Mouse (Mus musculus) intestine, embryonic 14.5 days (tissue): ENCODE measurements at regions not wholly inside any gene's neighbourhood (a gene's known extent, or its start where the extent isn't known, plus 50 kb on each side); places are given as distances from the start of the nearest gene placed in this dataset.

ENCODE experiments used
- ATAC-seq: fragments of 200-750 bp; cut with Nextera tagmentation; replicated peaks from 2 replicates; pipeline ENCODE4 v1.8.0; 2017; ENCODE audit warnings: low read depth, moderate number of reproducible peaks, moderate TSS enrichment, moderate library complexity; ENCODE audit not compliant: low FRiP score, low TSS enrichment
- DNase-seq: peaks from one replicate; pipeline ENCODE4 v3.0.0-alpha.2; 2018; ENCODE audit warnings: low spot score
- H3K27ac ChIP-seq: fragments of 300-500 bp; sonication (generic); 2 replicates; pipeline ENCODE4 v1.5.1; 2014; ENCODE audit warnings: low read depth, mild to moderate bottlenecking, control low read depth
- H3K27me3 ChIP-seq: fragments of 300-500 bp; sonication (generic); replicated peaks from 2 replicates; pipeline ENCODE4 v1.6.1; 2014; ENCODE audit warnings: low read length, control low read depth; ENCODE audit not compliant: control insufficient read depth, insufficient read depth
- H3K36me3 ChIP-seq: fragments of 300-500 bp; sonication (generic); 2 replicates; pipeline ENCODE4 v1.6.1; 2014; ENCODE audit warnings: low read length, control low read depth; ENCODE audit not compliant: control insufficient read depth, insufficient read depth
- H3K4me1 ChIP-seq: fragments of 300-500 bp; sonication (generic); replicated peaks from 2 replicates; pipeline ENCODE4 v1.6.1; 2014; ENCODE audit warnings: low read length, control low read depth, mixed read lengths; ENCODE audit not compliant: control insufficient read depth, insufficient read depth
- H3K4me2 ChIP-seq: fragments of 300-500 bp; sonication (generic); 2 replicates; pipeline ENCODE4 v1.6.1; 2014; ENCODE audit warnings: low read length
- H3K4me3 ChIP-seq: fragments of 300-500 bp; sonication (generic); 2 replicates; pipeline ENCODE4 v1.5.1; 2014; ENCODE audit warnings: low read depth, low read length, control low read depth, mixed read lengths
- H3K9ac ChIP-seq: fragments of 300-500 bp; sonication (generic); 2 replicates; pipeline ENCODE4 v1.6.1; 2014; ENCODE audit warnings: mild to moderate bottlenecking, low read length
- H3K9me3 ChIP-seq: fragments of 300-500 bp; sonication (generic); 2 replicates; pipeline ENCODE4 v1.6.1; 2016; ENCODE audit warnings: low read length, control low read depth; ENCODE audit not compliant: control insufficient read depth
- WGBS: fragments of 180-500 bp; shearing (Covaris S2); extraction: QIAGEN DNeasy Blood & Tissue Kit; methylation state at CpG from one replicate; pipeline ENCODE4 v1.1.7; 2014; 5-methylcytosine and 5-hydroxymethylcytosine counted together

GRCm38 (mm10) chr6:98872334-98872733, 529.8 kb upstream of the Gm765 start:
- Histone ChIP-seq H3K9me3 (no peaks in the 10 kb centered on the region), H3K27me3 (no peaks in the 10 kb centered on the region), H3K36me3 (no peaks in the 10 kb centered on the region), H3K4me1 (peaks cover 10% of the 10 kb centered on the region; the same call in 1 of the 2 replicates), H3K27ac (no peak overlapping the region), H3K9ac (no peak overlapping the region), H3K4me2 (no peak overlapping the region), H3K4me3 (no peak overlapping the region)
- 44% methylated on average over 3 of the region's 3 CpGs for WGBS
- DNase-seq = no peak
- no peak for ATAC-seq

DNA sequence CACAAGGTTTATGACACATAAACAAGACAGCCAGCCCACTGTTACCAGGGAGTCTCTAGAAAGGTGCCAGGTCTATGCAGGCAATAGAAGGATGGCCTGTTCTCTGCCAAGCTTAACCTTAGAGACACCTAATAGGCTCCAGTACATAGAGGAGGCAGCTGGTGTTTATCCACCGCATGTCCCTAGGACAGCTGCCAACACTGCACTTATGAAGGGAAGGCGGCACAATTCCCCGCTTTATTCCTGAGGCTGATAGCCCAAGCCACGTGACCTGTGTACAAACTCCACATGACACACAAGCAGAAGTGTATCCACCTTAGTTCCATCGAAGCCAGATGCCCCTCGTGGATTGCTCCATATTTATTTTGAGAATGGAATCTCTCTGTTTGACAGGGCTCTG, 527.2 kb upstream of the Gm765 start:
- Histone ChIP-seq H3K4me2 (no peak overlapping the region), H3K27ac (no peak overlapping the region), H3K27me3 (no peaks in the 10 kb centered on the region), H3K9me3 (no peaks in the 10 kb centered on the region), H3K4me1 (peaks cover 10% of the 10 kb centered on the region; the same call in 1 of the 2 replicates), H3K4me3 (no peak overlapping the region), H3K9ac (no peak overlapping the region), H3K36me3 (no peaks in the 10 kb centered on the region)
- ATAC-seq = no peak
- WGBS = 77% methylated on average over 6 of the region's 6 CpGs
- DNase-seq = no peak

DNA sequence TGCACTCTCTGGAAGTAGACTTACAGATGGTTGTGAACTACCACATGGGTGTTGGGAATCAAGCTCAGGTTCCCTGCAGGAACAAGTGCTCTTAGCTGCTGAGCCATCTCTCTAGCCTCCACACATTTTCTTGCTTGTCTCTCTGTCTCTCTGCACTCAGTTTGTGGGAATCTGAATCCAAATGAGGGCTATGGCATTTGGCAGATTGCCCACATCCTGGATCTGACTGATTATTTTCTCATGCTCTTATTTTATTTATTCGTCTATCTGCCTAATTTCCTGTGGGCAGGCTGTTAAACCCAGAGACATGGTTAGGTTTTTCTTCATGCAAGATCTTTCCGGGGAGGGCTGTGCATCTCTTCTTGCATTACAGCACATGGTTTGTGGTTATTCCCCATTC, 521.8 kb upstream of the Gm765 start:
- DNase-seq (no peak), ATAC-seq (no peak)
- H3K4me2 ChIP-seq = no peak overlapping the region
- H3K4me1 ChIP-seq = no peaks in the 10 kb centered on the region
- no peak overlapping the region for H3K9ac ChIP-seq
- H3K9me3 ChIP-seq = no peaks in the 10 kb centered on the region
- no peak overlapping the region for H3K4me3 ChIP-seq
- no peaks in the 10 kb centered on the region for H3K27me3 ChIP-seq
- 62% methylated on average over 2 of the region's 2 CpGs for WGBS
- H3K27ac ChIP-seq = no peak overlapping the region
- no peaks in the 10 kb centered on the region for H3K36me3 ChIP-seq

GRCm38 (mm10) chr6:98855958-98856357, 513.4 kb upstream of the Gm765 start:
- no peak for DNase-seq
- H3K4me1 ChIP-seq = no peaks in the 10 kb centered on the region
- no peak for ATAC-seq
- no peak overlapping the region for H3K4me2 ChIP-seq
- H3K4me3 ChIP-seq = no peak overlapping the region
- H3K36me3 ChIP-seq = no peaks in the 10 kb centered on the region
- H3K27ac ChIP-seq = no peak overlapping the region
- WGBS = 90% methylated on average over 1 of the region's 1 CpGs
- no peak overlapping the region for H3K9ac ChIP-seq
- no peaks in the 10 kb centered on the region for H3K9me3 ChIP-seq
- H3K27me3 ChIP-seq = no peaks in the 10 kb centered on the region

DNA sequence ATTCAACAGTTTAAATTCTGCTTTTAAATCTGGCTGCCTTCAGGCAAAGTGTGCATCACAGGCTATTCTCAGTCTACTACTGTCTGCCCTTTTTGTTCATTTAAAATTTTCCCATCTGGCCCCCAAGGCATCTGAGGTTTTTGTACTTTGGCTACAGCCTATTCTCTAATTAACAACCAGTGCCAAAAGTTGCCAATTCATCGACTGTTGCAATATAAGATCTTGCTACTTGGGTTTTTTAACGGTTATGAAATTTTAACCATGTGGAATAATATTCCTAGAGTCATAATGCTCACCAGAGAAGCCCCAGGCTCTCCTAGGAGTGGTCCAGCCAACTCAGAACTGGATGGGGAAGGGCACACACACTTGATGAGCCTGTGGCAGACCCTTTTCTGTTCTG, 508.4 kb upstream of the Gm765 start:
- no peak for DNase-seq
- ATAC-seq = no peak
- H3K9ac ChIP-seq = no peak overlapping the region
- H3K9me3 ChIP-seq = no peaks in the 10 kb centered on the region
- no peak overlapping the region for H3K4me2 ChIP-seq
- H3K4me3 ChIP-seq = no peak overlapping the region
- no peaks in the 10 kb centered on the region for H3K27me3 ChIP-seq
- WGBS = 97% methylated on average over 2 of the region's 2 CpGs
- no peak overlapping the region for H3K27ac ChIP-seq
- no peaks in the 10 kb centered on the region for H3K36me3 ChIP-seq
- no peaks in the 10 kb centered on the region; the same call in 1 of the 2 replicates for H3K4me1 ChIP-seq

GRCm38 (mm10) chr6:98848835-98849234, 506.3 kb upstream of the Gm765 start:
- Histone ChIP-seq H3K9me3 (no peaks in the 10 kb centered on the region), H3K9ac (no peak overlapping the region), H3K4me1 (peaks cover 2% of the 10 kb centered on the region; the same call in 1 of the 2 replicates), H3K36me3 (no peaks in the 10 kb centered on the region), H3K4me3 (no peak overlapping the region), H3K4me2 (no peak overlapping the region), H3K27me3 (no peaks in the 10 kb centered on the region), H3K27ac (no peak overlapping the region)
- no peak for ATAC-seq
- DNase-seq = no peak
- 76% methylated on average over 1 of the region's 1 CpGs for WGBS

DNA sequence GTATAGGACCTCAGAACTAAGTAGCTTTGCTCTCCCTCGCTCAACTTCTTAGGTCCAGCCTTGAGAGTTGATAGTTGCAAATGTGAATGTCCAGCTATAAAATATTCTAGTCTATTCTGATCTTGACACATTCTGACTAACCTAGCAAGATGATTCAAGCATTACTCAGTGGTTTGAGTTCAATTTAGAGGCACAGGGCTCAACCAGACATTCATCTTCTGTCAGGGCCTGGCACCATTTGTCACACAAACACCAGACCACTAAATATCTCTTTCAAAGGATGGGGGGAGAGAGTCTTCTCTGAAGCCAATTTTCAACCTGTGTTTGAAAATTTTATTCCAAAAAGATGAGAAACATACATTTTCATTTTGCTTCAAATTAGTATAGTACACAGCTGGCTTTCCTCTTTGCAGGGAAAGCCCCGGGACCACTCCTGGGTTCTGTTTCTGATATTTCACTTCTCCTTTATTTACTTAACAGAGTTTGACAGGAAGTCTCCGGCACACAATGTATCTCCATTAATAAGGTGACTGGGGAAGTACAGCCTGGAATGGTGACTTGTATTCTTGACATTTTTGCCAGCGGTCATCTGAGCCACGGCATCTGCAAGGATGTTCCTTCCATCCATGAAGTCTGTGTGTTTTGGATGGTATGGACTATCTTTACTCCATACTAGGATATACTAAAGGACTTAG, 503.6 kb upstream of the Gm765 start:
- no peak overlapping the region for H3K9ac ChIP-seq
- WGBS = 37% methylated on average over 5 of the region's 5 CpGs
- no peak overlapping the region for H3K4me3 ChIP-seq
- no peaks in the 10 kb centered on the region for H3K9me3 ChIP-seq
- H3K36me3 ChIP-seq = no peaks in the 10 kb centered on the region
- H3K27ac ChIP-seq = no peak overlapping the region
- H3K27me3 ChIP-seq = no peaks in the 10 kb centered on the region
- ATAC-seq (no peak), DNase-seq (no peak)
- H3K4me2 ChIP-seq = no peak overlapping the region
- H3K4me1 ChIP-seq = peaks cover 7% of the 10 kb centered on the region; the same call in 1 of the 2 replicates

GRCm38 (mm10) chr6:98843598-98843997, 501.0 kb upstream of the Gm765 start:
- Histone ChIP-seq H3K4me2 (no peak overlapping the region), H3K9me3 (no peaks in the 10 kb centered on the region), H3K36me3 (no peaks in the 10 kb centered on the region), H3K4me1 (peaks cover 7% of the 10 kb centered on the region; the same call in 1 of the 2 replicates), H3K27ac (no peak overlapping the region), H3K4me3 (no peak overlapping the region), H3K27me3 (no peaks in the 10 kb centered on the region), H3K9ac (no peak overlapping the region)
- ATAC-seq (0 out of 2 replicates have a peak, but pooled peaks have one; percentile 24), DNase-seq (peak; percentile 59)
- 66% methylated on average over 5 of the region's 5 CpGs for WGBS

DNA sequence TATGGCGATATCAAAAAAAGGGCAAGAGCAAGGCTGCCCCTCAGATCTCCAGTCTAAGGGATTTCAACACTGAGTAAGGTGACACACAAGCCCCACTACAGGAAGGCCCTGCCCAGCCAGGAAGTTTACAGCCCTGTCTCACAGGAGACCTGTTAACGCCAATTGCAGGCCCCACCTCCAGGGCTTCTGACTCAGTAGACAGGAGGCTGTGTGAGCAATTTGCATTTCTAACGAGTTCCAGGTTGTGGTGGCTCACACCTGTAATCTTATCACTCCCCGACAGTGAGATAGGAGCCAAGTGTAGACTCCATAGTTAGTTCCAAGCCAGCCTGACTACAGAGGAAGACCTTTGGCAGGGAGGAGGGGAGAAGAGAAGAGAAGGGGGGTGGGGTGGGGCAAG, 500.4 kb upstream of the Gm765 start:
- Histone ChIP-seq H3K27ac (no peak overlapping the region), H3K27me3 (no peaks in the 10 kb centered on the region), H3K9ac (no peak overlapping the region), H3K4me3 (no peak overlapping the region), H3K36me3 (no peaks in the 10 kb centered on the region), H3K4me2 (no peak overlapping the region), H3K4me1 (peaks cover 7% of the 10 kb centered on the region; the same call in 1 of the 2 replicates), H3K9me3 (no peaks in the 10 kb centered on the region)
- 43% methylated on average over 4 of the region's 4 CpGs for WGBS
- ATAC-seq (peak; percentile 90), DNase-seq (peak; percentile 61)
